Mouse (Mus musculus): ENCODE results near the gene Plcz1. TPM values are rescaled to one million over a fixed set of nuclear protein-coding genes. Genes with fewer than 3 reads are reported as not detected.
A peak's percentile ranks its signal among the peaks of the same experiment; 100 is the strongest.

Plcz1 gene
- 1 to 10 TPM in 1 of 2 experiments, under 1 TPM in 1; 0.54 to 1.1 TPM for total RNA-seq (2021)

DNA sequence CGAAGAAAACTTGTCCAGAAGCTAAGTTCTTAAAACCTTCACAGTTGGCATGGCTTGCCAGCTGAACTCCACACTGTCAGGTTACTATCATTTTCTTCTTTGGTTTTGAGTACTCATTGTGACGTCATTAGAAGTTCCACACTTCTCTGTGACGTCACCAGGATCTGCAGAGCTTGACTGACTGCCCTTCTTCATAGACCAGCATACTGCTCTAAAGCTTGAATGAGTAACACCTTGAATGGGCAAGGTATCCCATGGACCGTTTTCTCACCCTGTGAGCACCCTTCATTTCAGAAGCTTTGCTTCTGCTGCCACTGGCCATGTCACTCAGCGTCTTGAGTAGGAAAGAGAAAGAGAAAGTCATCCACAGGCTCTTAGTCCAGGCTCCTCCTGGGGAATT, at the start of gene Plcz1:
Gene Plcz1 (minus strand): TSS at position 101 of the 400 bp plus-strand sequence.
- no peak for DNase-seq (ENCODE audit: low spot score in 2 of 2)
- intact Hi-C loops (cut with DNase I), result no loop called here

DNA sequence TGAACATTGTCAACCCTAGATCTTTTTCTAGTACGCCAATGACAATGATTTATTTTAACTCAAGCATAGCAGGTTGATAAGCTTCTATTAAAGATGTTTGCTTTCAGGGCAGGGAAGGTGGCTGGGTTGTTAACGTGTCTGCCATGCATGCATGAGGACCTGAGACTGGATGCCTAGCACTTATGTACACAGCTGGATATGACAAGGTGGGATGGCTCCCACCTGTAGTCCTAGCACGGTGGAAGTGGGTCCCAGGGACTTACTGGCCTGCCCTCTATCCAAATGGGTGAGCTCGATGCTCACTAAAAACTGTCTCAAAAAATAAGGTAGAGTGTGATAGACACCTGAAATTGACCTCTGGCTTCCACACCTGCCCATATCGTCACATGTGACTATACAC, 48.6 kb upstream of the Plcz1 start:
- intact Hi-C loops (cut with DNase I), result no loop called here
- DNase-seq (ENCODE audit: low spot score in 2 of 2), result no peak

DNA sequence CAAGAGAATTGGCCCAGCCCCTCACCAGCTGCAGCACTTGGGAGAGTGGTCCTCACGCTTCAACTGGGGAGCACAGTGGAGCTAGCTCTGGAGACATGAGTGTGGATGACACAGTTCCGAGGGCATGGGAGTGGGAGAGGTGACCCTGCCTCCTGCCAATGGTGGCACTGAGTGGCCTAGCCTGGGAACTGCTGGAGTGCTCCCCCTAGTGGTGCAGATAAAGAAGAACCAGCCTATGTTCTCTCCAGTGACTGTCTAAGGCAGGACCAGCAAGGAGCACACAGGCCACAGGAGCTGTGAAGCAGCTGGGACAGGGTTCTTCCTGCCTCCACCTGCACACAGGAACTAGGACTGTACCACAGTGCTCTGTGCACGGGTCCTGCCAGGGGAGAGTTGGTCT, 40.5 kb upstream of the Plcz1 start:
- intact Hi-C loops (cut with DNase I), result no loop called here
- no peak for DNase-seq (ENCODE audit: low spot score in 2 of 2)

DNA sequence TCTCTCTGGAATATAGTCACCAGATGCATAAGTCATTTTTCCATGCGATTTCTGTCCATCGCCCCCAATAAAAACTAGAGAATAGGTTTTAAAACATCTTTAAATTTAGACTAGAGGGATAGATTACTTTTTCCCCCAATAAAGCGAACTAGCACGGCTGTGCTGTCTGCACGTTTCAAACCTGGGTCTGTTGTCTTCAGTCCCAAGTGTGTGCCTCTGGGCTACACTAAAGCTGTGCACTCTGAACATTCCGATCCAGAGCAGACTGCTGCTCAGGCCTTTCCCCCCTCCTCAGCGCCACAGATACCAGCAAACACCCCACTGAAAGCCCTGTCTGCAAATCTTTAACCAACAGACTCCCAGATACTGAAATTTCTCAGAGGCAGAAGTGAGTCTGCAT, 39.7 kb upstream of the Plcz1 start:
- intact Hi-C loops (cut with DNase I), result no loop called here
- DNase-seq (ENCODE audit: low spot score in 2 of 2), result no peak

DNA sequence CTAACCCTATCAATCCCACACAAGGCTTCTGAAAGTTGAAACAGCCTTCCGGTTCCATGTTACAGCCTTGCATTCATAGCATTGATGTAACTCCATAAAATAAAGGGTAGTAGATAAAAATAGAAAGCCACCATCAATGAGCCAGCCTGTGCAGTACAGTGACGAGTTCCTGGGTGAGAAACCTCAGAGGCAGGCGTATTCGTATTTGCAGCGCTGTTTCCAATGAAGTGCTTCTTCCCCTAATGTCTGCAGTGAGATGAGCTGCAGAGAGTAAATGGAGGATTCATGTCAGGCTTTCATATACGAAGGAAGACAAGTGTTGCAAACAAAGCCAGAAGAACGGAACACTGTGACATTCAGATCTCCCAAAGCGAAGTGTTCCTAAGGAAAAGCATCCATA, 27.9 kb upstream of the Plcz1 start:
- no peak for DNase-seq (ENCODE audit: low spot score in 2 of 2)
- intact Hi-C loops (cut with DNase I), result no loop called here

DNA sequence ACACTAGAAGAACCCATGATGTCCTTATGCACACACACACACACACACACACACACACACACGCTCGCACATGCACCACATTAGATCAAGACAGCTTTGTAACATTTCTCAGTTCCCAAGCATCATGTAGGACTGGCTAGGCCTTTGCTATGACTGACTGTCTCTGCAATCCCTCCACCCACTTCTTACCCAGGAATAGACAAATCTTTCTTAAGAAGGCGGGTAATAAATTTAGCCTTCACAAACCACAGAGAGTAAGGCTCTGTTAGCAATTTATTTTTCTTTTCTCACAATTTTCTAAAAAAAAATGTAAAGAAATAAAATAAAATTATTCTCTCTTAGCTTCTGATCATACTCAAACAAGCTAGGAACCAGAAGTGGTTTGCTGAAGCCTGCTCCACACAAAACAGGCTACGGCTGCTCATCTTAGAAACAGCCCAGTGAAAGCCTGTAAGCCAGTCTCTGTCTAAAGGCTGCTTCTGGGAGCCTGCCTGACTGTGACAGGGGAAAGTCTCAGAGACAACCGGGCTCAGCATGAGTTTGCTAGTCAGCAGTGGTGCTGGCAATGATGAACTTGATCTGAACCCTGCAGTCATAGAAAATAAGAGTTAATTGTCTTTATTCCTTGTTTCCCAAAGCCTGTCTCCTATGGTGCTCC, 13.1 kb upstream of the Plcz1 start:
- peak in 1 of 2 experiments; percentile 25 for DNase-seq (ENCODE audit: low spot score in 2 of 2)
- intact Hi-C loops (cut with DNase I), result no loop called here

DNA sequence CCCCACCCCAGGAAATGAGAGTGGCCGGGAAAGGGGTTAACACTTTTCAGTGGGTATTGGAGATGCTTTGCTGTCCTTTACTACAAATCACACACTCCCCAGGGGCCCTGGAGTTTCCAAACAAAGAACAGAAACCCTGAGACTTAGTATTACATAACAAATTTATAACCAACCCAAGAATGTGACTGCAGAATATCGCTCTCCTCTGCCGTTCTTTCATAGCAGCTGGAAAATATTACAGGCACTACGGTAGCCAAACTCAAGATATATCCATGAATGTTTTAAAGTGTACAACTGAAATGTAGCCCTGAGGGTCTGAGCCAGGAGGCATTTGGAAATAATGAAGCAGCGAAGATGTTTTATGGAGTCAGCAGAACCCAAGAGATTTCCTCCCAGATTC, 10.2 kb upstream of the Plcz1 start:
- DNase-seq (ENCODE audit: low spot score in 2 of 2), result no peak
- intact Hi-C loops (cut with DNase I), result no loop called here

DNA sequence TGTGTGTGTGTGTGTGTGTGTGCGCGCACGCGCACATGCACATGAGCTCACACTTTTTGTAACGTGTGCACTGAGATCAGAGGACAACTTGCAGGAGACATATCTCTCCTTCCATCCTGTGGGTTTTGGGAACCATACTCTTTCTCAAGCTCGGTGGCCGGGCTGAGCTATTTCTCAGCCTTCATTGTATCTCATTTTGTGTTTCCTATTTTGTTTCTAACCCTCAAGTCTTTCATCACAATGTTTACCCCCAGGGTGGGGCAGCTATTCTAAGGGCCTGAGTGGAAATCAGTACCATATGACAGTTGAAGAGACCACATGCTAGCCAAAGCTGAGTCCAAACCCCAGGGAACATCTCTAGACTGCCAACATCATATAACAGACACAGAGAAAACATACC, 305 bp downstream of the Plcz1 start, which contains the start of gene Capza3:
Gene Capza3 (plus strand): TSS at position 301 of the 400 bp plus-strand sequence.
- DNase-seq (ENCODE audit: low spot score in 2 of 2), result no peak
- intact Hi-C loops (cut with DNase I), result no loop called here

DNA sequence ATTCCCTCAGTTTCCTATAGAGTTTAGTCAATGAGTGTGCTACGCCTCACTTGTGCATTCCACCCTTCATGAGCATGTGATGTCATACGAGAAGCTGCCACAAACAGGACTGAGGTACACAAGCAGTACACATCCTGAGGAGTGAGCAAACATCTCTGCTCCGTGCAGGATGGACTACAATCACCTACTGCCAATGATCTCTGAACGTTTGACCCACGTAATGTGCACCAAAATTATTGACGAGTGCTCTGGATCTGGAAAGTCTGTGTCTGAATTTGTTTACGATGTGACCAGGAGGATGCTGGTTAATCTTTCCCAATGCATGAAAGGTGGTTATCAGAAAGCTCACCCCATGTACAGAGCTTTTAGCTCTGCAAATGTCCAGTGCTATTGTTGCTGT, 16.9 kb downstream of the Plcz1 start:
- no peak for DNase-seq (ENCODE audit: low spot score in 2 of 2)
- intact Hi-C loops (cut with DNase I), result no loop called here

DNA sequence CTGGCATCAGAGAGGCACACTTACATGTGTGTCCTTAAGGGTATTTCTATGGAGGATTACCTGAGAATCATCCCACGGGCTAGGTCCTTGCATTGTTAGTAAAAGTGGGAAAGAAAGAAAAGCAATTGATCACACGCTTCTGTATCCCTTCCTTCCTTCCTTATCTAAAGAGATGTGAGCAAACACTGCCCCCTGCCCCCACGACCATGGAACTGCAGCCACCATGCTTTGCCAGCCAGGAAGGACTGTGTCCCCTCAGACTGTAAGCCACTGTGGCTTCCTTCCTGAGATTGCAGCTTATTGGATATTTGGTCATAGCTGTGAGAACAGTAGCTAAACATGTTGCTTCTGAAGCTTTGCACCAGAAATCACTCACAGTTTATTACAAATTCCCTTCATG, 36.1 kb downstream of the Plcz1 start:
- intact Hi-C loops (cut with DNase I), result no loop called here
- no peak for DNase-seq (ENCODE audit: low spot score in 2 of 2)

DNA sequence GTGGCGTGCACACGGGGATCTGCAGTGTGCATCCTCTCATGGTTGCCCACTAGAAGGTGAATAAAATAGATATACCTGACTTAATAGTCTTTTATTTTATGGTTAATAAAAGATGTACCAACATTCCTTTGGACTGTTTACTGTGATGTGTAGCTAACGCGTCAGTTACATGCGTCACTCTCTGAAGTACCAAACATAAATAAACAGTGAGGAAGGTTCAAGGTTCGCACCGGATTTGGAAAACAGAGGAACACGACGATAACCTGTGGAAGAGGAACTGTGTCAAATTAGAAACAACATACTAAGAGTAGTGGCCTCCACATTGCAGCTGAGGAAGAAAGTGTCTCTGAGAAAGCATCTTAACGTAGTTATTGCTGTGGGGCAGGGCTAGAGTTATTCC, 51.7 kb downstream of the Plcz1 start:
- intact Hi-C loops (cut with DNase I), result no loop called here

DNA sequence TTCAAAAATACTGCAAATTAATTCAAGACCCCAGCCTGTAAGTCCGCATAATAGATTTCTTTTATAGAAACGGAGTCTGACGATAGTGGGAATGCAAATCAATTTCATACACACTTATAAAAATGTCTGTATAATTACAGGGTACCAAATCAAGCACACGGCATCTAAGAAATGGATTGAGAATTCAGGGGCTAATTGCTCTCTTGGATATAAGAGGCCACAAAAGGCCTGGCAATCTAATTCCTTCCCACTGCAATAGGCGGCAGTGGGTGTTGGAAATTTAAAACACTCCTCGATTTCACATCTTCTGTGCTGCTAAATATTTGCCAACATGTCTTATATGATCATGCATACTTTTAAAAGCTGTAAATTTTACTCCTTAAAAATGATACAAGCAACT, 52.2 kb downstream of the Plcz1 start:
- no peak for DNase-seq (ENCODE audit: low spot score in 2 of 2)
- intact Hi-C loops (cut with DNase I), result no loop called here

More for the DNA sequence above, 51.7 kb downstream of the Plcz1 start:
- DNase-seq (ENCODE audit: low spot score in 2 of 2), result no peak

DNA sequence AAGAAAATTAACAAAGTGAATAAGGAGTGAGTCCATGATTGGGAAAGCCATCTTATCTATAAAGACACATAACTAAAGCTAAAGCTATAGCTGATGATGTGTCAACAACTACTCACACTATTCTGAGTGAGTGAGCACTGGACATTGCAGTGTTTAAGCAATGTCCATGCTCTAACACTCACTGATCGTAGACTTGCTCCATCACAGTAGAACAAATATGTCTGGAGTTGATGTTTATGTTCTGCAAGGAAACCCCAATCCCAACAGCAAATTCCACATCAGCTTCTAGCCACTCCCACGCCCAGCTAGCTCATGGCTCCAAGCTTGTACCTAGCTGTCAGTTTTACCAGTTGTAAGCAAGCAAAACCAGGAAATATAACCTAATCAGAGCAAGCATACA, 54.7 kb downstream of the Plcz1 start:
- intact Hi-C loops (cut with DNase I), result no loop called here
- DNase-seq (ENCODE audit: low spot score in 2 of 2), result no peak

DNA sequence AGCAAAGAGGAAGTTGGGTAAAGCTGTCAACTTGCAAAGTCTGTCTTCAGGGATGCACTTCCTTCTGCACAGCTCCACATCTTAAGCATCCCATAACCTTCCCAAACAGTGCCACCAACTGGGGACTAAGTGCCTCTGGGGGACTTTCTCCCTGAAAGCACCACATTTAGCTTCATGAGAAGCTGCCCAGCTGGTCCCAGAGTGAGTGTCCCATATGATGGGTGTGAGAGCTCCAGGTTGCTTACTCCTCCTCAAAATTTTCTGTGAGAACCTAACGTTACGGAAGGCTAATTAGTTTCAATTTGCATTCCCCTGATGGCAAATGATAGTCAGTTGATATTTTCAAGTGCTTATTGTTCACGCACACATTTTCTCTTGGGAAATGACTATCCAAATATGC, 57.2 kb downstream of the Plcz1 start:
- intact Hi-C loops (cut with DNase I), result no loop called here
- no peak for DNase-seq (ENCODE audit: low spot score in 2 of 2)

DNA sequence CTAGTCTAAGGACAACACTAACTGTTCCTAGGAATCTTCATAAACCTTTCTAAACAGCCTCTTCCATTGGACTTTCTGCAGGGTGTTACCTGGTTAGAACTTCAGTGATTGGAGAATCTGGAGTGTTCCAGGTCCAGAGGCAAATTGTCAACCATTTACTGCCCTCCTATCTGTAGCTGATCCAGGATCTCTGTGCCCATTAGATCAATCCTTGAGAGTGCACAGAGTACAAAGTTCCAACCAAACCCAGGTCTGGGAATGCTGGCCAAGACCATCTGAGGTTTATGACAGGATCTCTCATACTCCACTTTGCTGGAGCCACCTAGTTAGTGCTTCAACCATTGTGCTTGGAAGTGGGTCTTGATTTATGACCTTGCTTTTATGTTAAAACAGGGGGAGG, 60.2 kb downstream of the Plcz1 start:
- DNase-seq (ENCODE audit: low spot score in 2 of 2), result no peak
- intact Hi-C loops (cut with DNase I), result no loop called here

DNA sequence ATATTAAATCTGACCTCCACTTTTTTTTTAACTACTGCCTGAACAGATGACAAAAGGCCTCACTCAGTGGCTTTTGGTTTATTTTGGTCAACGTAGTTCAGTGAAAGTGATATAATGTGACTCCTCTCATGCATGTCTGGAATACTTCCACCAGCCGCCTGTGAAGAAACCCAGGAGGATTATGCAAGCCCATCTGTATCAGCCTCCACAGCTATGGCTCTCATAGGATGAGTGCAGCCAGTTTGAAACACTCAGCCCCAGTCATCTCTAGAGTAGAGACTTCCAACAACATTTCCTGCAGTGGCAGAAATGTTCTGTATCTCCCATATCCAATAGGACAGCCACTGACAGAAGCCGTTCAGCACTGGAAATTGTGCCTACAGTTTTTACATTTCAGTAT, 63.1 kb downstream of the Plcz1 start:
- DNase-seq (ENCODE audit: low spot score in 2 of 2), result no peak
- intact Hi-C loops (cut with DNase I), result no loop called here

DNA sequence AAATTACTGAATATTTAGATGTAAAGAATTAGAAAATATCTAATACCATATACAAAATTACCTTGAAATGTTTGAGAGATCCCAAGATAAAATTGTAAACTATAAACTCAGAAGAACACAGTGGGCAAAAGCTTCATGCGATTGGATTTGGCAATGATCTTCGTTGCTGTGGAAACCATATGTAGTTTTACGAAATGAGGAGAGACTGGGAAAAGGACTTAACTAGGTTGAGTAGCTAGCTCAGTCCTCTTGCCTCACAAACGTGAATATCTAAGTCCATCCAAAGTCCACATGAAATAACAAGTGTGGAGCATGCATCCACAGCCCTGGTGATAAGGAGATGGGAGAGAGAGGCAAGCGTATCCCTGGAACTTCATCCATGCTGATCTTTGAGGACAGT, 66.6 kb downstream of the Plcz1 start:
- intact Hi-C loops (cut with DNase I), result no loop called here

DNA sequence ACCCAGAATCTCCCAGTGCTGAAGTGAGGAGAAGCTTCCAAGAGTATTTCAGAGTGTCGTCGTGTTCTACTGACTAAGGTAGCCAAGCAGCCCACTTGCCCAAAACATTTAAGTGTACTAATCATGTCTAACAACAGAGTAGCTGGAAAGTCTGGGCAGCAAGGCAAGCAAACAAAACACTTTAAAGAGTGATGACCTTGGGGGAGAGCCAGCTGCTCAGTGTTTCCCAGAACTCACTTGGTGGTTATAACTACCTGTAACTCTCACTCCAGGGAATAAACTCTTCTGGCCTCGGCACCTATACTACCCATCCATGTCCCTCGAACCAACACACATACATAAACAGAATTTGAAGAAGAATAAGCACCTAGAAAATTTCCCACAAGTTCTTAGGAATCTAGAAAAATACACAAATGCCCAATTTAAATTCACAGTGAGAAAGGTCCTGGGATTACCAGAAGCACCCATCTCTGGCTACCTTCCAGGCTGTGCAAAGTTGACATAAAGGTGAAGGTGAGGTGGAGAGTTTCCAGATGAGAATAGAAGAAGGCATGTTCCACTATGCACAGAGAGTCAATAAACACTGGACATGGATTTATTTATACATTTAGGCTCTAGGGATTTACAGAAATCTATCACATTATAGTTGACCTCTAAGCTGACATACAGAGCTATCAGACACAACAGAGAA, 69.5 kb downstream of the Plcz1 start:
- intact Hi-C loops (cut with DNase I), result no loop called here
- no peak for DNase-seq (ENCODE audit: low spot score in 2 of 2)

More for the DNA sequence above, 66.6 kb downstream of the Plcz1 start:
- DNase-seq (ENCODE audit: low spot score in 2 of 2), result no peak

DNA sequence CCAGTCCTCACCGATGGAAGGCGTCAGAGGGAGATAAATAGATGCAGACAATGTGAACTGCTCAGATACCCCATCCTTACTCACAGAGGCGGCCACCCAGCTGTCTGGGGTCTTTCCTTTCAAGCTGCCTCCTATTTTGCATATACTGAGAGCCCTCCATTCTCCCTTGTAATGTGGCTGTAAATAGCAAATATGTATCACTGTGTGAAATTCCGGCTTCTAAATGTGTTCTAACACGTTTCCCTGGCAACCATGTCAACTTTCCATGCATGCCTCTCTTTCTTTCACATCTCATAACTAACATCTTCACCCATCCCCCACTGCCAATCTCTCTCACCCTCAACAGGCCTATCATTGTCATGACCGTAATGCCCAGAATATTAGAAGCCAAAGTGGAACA, 74.6 kb downstream of the Plcz1 start:
- intact Hi-C loops (cut with DNase I), result no loop called here
- no peak for DNase-seq (ENCODE audit: low spot score in 2 of 2)

DNA sequence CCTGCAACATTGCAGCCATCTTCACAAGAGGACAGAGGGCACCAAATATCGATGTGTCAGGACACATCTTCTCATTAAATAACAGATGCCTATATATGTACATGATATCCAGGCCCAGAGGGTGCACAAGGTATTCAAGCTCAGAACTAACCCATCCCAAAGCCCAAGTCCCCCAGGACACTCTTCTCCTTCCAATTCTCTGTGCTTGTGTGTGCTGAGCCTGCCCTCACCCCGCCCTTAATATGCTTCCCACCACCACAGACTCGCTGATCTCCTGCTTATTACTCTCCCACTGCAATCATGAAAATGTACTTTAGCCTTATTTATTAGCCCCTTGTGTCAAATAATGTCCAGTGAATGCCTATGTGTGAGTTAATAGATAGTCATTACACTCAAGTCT, 76.4 kb downstream of the Plcz1 start:
- intact Hi-C loops (cut with DNase I), result no loop called here
- no peak for DNase-seq (ENCODE audit: low spot score in 2 of 2)

DNA sequence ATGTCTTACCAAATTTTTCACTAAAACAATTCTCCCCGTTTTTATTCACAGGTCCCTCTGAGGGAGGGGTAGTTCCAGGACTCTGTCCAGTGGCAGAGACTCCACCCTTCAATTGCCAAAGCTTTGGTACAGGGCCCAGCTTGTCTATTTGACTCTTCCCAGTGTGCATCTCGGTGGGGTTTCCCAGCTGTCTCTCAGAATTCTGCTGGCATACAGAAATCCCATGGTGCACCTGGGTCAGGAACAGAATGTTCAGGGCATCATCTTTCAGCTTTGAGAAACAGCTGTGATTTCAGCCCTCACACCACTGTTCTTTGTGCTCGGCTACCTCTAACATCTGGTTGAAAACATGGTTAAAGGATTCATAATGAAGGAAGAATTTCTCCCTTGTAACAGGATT, 77.5 kb downstream of the Plcz1 start:
- DNase-seq (ENCODE audit: low spot score in 2 of 2), result no peak
- intact Hi-C loops (cut with DNase I), result no loop called here

Measured in left cerebral cortex, postnatal 36 days (tissue).